Mouse (Mus musculus): ENCODE data around the gene Olfr913. TPM values are rescaled to one million over a fixed set of nuclear protein-coding genes. Genes with fewer than 3 reads are reported as not detected.

Olfr913 gene
- not detected for total RNA-seq (2023)

GRCm38 (mm10) chr9:38592459-38592858 lies at the start of gene Olfr913:
Olfr913 (plus strand) TSS chr9:38592759.

GRCm38 (mm10) chr9:38579878-38580277 lies 12.7 kb upstream of the Olfr913 start, which contains the start of gene Olfr912:
Olfr912 (plus strand) TSS chr9:38580178.

GRCm38 (mm10) chr9:38604802-38605201 lies 12.2 kb downstream of the Olfr913 start, which contains the start of gene Olfr914:
Olfr914 (plus strand) TSS chr9:38605102.

Other genes starting within 250 kb of the Olfr913 start
- gene Olfr898, start 244.3 kb upstream of the Olfr913 start, total RNA-seq (2023) = not detected
- not detected for gene Olfr250, start 225.9 kb upstream of the Olfr913 start, total RNA-seq (2023)
- gene Olfr251, start 215.7 kb upstream of the Olfr913 start, total RNA-seq (2023) = not detected
- gene Olfr147, start 191.1 kb upstream of the Olfr913 start, total RNA-seq (2023) = not detected
- gene Olfr901, start 163.3 kb upstream of the Olfr913 start, total RNA-seq (2023) = not detected
- not detected for gene Olfr902, start 145.1 kb upstream of the Olfr913 start, total RNA-seq (2023)
- gene Olfr904, start 129.6 kb upstream of the Olfr913 start, total RNA-seq (2023) = not detected
- gene Olfr905, start 121.7 kb upstream of the Olfr913 start, total RNA-seq (2023) = not detected
- gene Olfr906, start 105.7 kb upstream of the Olfr913 start, total RNA-seq (2023) = not detected
- not detected for gene Olfr907, start 97.0 kb upstream of the Olfr913 start, total RNA-seq (2023)
- gene Olfr911-ps1, start 71.2 kb upstream of the Olfr913 start, total RNA-seq (2023) = not detected
- gene Olfr910, start 54.9 kb upstream of the Olfr913 start, total RNA-seq (2023) = not detected
- not detected for gene Olfr912, start 12.6 kb upstream of the Olfr913 start, total RNA-seq (2023)
- gene Olfr914, start 12.3 kb downstream of the Olfr913 start, total RNA-seq (2023) = not detected
- not detected for gene Olfr916, start 67.1 kb downstream of the Olfr913 start, total RNA-seq (2023)
- gene Olfr917, start 73.1 kb downstream of the Olfr913 start, total RNA-seq (2023) = not detected
- gene Olfr918, start 81.8 kb downstream of the Olfr913 start, total RNA-seq (2023) = not detected
- not detected for gene Olfr919, start 110.9 kb downstream of the Olfr913 start, total RNA-seq (2023)
- gene Vwa5a, start 125.5 kb downstream of the Olfr913 start, total RNA-seq (2023) = 1 to 10 TPM; 6.2 to 9.1 TPM
- not detected for gene Olfr920, start 159.5 kb downstream of the Olfr913 start, total RNA-seq (2023)
- not detected for gene Olfr921, start 180.3 kb downstream of the Olfr913 start, total RNA-seq (2023)
- gene Olfr922, start 221.9 kb downstream of the Olfr913 start, total RNA-seq (2023) = not detected
- gene Olfr923, start 233.8 kb downstream of the Olfr913 start, total RNA-seq (2023) = not detected